Mouse (Mus musculus): Measurements from ENCODE around the gene Pde8b. TPM values are rescaled to one million over a fixed set of nuclear protein-coding genes. Genes with fewer than 3 reads are reported as not detected.

Gene Pde8b
- total RNA-seq, 2 experiments from 2014 or later = 2.1 to 2.8 TPM

GRCm38 (mm10) chr13:95034715-95035114 is 215.4 kb downstream of the Pde8b start:
- no peak for DNase-seq
- intact Hi-C loops (cut with DNase I) = no loop called here

GRCm38 (mm10) chr13:95034094-95034493 is 216.0 kb downstream of the Pde8b start:
- intact Hi-C loops (cut with DNase I) = no loop called here
- no peak for DNase-seq

- no peak for DNase-seq
- intact Hi-C loops (cut with DNase I) = no loop called here
These were observed 217.2 kb downstream of the Pde8b start for GRCm38 (mm10) chr13:95032973-95033372.

GRCm38 (mm10) chr13:95032127-95032831 is 217.9 kb downstream of the Pde8b start:
- intact Hi-C loops (cut with DNase I) = no loop called here
- no peak for DNase-seq

- no peak for DNase-seq
- intact Hi-C loops (cut with DNase I) = no loop called here
These were observed 219.3 kb downstream of the Pde8b start for GRCm38 (mm10) chr13:95030828-95031227.

- no peak for DNase-seq
- intact Hi-C loops (cut with DNase I) = no loop called here
These were observed 229.9 kb downstream of the Pde8b start for GRCm38 (mm10) chr13:95020216-95020615.

GRCm38 (mm10) chr13:95019345-95019744 is 230.8 kb downstream of the Pde8b start:
- DNase-seq = no peak
- intact Hi-C loops (cut with DNase I) = loop anchor here (2.0 to 5.0 kb wide), 2 partner anchors 268 to 325 kb away; no protein-coding TSS in a partner anchor

GRCm38 (mm10) chr13:95017916-95018315 is 232.2 kb downstream of the Pde8b start:
- DNase-seq = peak; percentile 18 to 33
- intact Hi-C loops (cut with DNase I) = loop anchor here (2.0 to 5.0 kb wide), 2 partner anchors 269 to 327 kb away; no protein-coding TSS in a partner anchor

- intact Hi-C loops (cut with DNase I) = loop anchor here (5.0 kb wide), 1 partner anchor 270 kb away; no protein-coding TSS in a partner anchor
- no peak for DNase-seq
These were observed 232.9 kb downstream of the Pde8b start for GRCm38 (mm10) chr13:95017278-95017677.

GRCm38 (mm10) chr13:95011546-95012257 is 238.4 kb downstream of the Pde8b start:
- no peak for DNase-seq
- intact Hi-C loops (cut with DNase I) = no loop called here

GRCm38 (mm10) chr13:95009261-95009660 is 240.9 kb downstream of the Pde8b start:
- intact Hi-C loops (cut with DNase I) = loop anchor here (10.0 kb wide), 1 partner anchor 1516 kb away; no protein-coding TSS in a partner anchor

GRCm38 (mm10) chr13:95007281-95007680 is 242.9 kb downstream of the Pde8b start:
- DNase-seq = no peak
- intact Hi-C loops (cut with DNase I) = loop anchor here (10.0 kb wide), 1 partner anchor 1518 kb away; no protein-coding TSS in a partner anchor

More at GRCm38 (mm10) chr13:95009261-95009660, 240.9 kb downstream of the Pde8b start:
- no peak for DNase-seq

- DNase-seq = no peak
These were observed 259.6 kb downstream of the Pde8b start for GRCm38 (mm10) chr13:94990516-94990915.

GRCm38 (mm10) chr13:94979081-94979480 is 271.1 kb downstream of the Pde8b start:
- intact Hi-C loops (cut with DNase I) = no loop called here
- no peak for DNase-seq

More at GRCm38 (mm10) chr13:94990516-94990915, 259.6 kb downstream of the Pde8b start:
- intact Hi-C loops (cut with DNase I) = no loop called here

- intact Hi-C loops (cut with DNase I) = no loop called here
- DNase-seq = peak; percentile 86 to 91
These were observed 273.6 kb downstream of the Pde8b start, which contains the start of gene Wdr41 for GRCm38 (mm10) chr13:94976219-94977186. TSS of gene Wdr41 (plus strand) at chr13:94976344.

- intact Hi-C loops (cut with DNase I) = no loop called here
- no peak for DNase-seq
These were observed 274.3 kb downstream of the Pde8b start for GRCm38 (mm10) chr13:94975828-94976218.
